Mouse (Mus musculus) lung, postnatal 0 days (tissue): ENCODE results near the gene Aldh1l1.

Source experiments
- CTCF ChIP-seq: IDR thresholded peaks from 2 replicates; pipeline ENCODE4 v1.5.1; 2016; ENCODE audit warnings: antibody characterized with exemption, mild to moderate bottlenecking
- EP300 ChIP-seq: IDR thresholded peaks from 2 replicates; pipeline ENCODE4 v1.6.1; 2016; ENCODE audit warnings: antibody characterized with exemption, mild to moderate bottlenecking, control low read depth

GRCm38 (mm10) chr6:90507443-90507842 lies 21.2 kb downstream of the Aldh1l1 start:
- TF ChIP-seq CTCF (no peak), EP300 (no peak)
